Mouse (Mus musculus) stomach, postnatal 0 days (tissue): ENCODE measurements around the gene Tbc1d16. TPM values are rescaled to one million over a fixed set of nuclear protein-coding genes. Genes with fewer than 3 reads are reported as not detected.
A peak's percentile ranks its signal among the peaks of the same experiment; 100 is the strongest.

Experiments used
- ATAC-seq: fragments of 200-750 bp; cut with Nextera tagmentation; 2 replicates; pipeline ENCODE4 v1.8.0; 2017; ENCODE audit not compliant: low FRiP score, low TSS enrichment
- DNase-seq: peaks from one replicate; pipeline ENCODE4 v3.0.0-alpha.2; 2016; ENCODE audit warnings: low spot score
- H3K27ac ChIP-seq: fragments of 300-500 bp; sonication (generic); replicated peaks from 2 replicates; pipeline ENCODE4 v1.5.1; 2014; ENCODE audit warnings: mild to moderate bottlenecking, control low read depth
- H3K27me3 ChIP-seq: fragments of 300-500 bp; sonication (generic); 2 replicates; pipeline ENCODE4 v1.6.1; 2014; ENCODE audit warnings: low read length; ENCODE audit not compliant: control insufficient read depth, insufficient read depth
- H3K36me3 ChIP-seq: fragments of 300-500 bp; sonication (generic); 2 replicates; pipeline ENCODE4 v1.6.1; 2014; ENCODE audit warnings: low read length, mixed read lengths; ENCODE audit not compliant: control insufficient read depth, insufficient read depth
- H3K4me1 ChIP-seq: fragments of 300-500 bp; sonication (generic); replicated peaks from 2 replicates; pipeline ENCODE4 v1.6.1; 2014; ENCODE audit warnings: antibody characterized with exemption; ENCODE audit not compliant: control insufficient read depth, insufficient read depth
- H3K4me2 ChIP-seq: fragments of 300-500 bp; sonication (generic); replicated peaks from 2 replicates; pipeline ENCODE4 v1.6.1; 2014; ENCODE audit warnings: low read depth, mild to moderate bottlenecking, control low read depth, moderate library complexity
- H3K4me3 ChIP-seq: fragments of 300-500 bp; sonication (generic); 2 replicates; pipeline ENCODE4 v1.5.1; 2014; ENCODE audit warnings: low read depth, low read length, control low read depth
- H3K9ac ChIP-seq: fragments of 300-500 bp; sonication (generic); 2 replicates; pipeline ENCODE4 v1.6.1; 2014; ENCODE audit warnings: mild to moderate bottlenecking, low read length, control low read depth, mixed read lengths
- H3K9me3 ChIP-seq: fragments of 300-500 bp; sonication (generic); 2 replicates; pipeline ENCODE4 v1.6.1; 2016; ENCODE audit warnings: low read length; ENCODE audit not compliant: control insufficient read depth
- CTCF ChIP-seq: IDR thresholded peaks from 2 replicates; pipeline ENCODE4 v1.5.1; 2016; ENCODE audit warnings: antibody characterized with exemption, low read depth, mild to moderate bottlenecking, moderate library complexity
- EP300 ChIP-seq: optimal IDR thresholded peaks from 2 replicates; pipeline ENCODE3; 2016; ENCODE audit warnings: antibody characterized with exemption
- WGBS: fragments of 180-500 bp; shearing (Covaris S2); extraction: QIAGEN DNeasy Blood & Tissue Kit; methylation state at CpG from one replicate; pipeline ENCODE4 v1.1.7; 2014; 5-methylcytosine and 5-hydroxymethylcytosine counted together
- polyA plus RNA-seq: library from polyadenylated mRNA; unstranded; fragments of >200 nt; fragmentation: Nextera tagmentation; extraction: Ambion mirVana; gene quantifications from 2 replicates; pipeline ENCODE4 v1.2.1, GENCODE M21; 2015

The Tbc1d16 gene
- polyA plus RNA-seq, 1 experiment from 2014 or later, result 6.3 TPM

GRCm38 (mm10) chr11:119189319-119189718 is 39.0 kb downstream of the Tbc1d16 start:
- no peak overlapping the region for H3K4me2 ChIP-seq
- WGBS, result 92% methylated on average over 3 of the region's 3 CpGs
- no peak overlapping the region for H3K27ac ChIP-seq
- H3K4me3 ChIP-seq, result no peak overlapping the region
- no peak for TF ChIP-seq EP300
- TF ChIP-seq CTCF, result no peak
- H3K9me3 ChIP-seq, result no peaks in the 10 kb centered on the region
- no peak for ATAC-seq
- no peak overlapping the region for H3K9ac ChIP-seq
- no peaks in the 10 kb centered on the region for H3K36me3 ChIP-seq
- no peaks in the 10 kb centered on the region for H3K27me3 ChIP-seq
- DNase-seq, result no peak
- peaks cover 3% of the 10 kb centered on the region; the same call in 1 of the 2 replicates for H3K4me1 ChIP-seq

DNA sequence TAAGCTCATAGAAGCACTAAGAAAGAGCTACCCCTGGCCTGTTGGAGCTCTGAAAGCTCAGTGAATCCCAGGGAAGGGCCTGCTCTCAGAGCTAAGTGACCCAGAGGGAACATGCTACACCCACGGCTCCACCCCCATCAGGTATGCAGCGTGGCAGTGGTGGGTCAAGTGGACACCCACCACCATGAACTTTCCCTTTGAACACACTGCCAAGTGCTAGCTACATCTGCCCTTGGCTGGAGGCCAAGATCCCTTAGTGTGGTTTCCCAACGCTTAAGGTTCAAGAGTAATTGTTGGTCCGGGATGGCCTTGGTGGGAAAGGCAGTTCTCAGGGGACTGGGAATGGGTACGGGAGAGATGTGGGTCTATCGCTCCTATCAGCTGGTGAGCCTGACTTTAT is 39.9 kb downstream of the Tbc1d16 start:
- Histone ChIP-seq H3K27ac (peak overlapping the region; percentile 67), H3K36me3 (no peaks in the 10 kb centered on the region), H3K4me1 (peaks cover 3% of the 10 kb centered on the region; the same call in 1 of the 2 replicates), H3K4me3 (no peak overlapping the region), H3K27me3 (no peaks in the 10 kb centered on the region), H3K4me2 (no peak overlapping the region), H3K9me3 (no peaks in the 10 kb centered on the region), H3K9ac (no peak overlapping the region)
- ATAC-seq, result no peak
- no peak for TF ChIP-seq EP300
- TF ChIP-seq CTCF, result no peak
- peak; percentile 37 for DNase-seq
- WGBS, result 40% methylated on average over 6 of the region's 6 CpGs

- no peak overlapping the region for H3K4me2 ChIP-seq
- peaks cover 3% of the 10 kb centered on the region; the same call in 1 of the 2 replicates for H3K4me1 ChIP-seq
- WGBS, result 66% methylated on average over 10 of the region's 10 CpGs
- H3K36me3 ChIP-seq, result no peaks in the 10 kb centered on the region
- TF ChIP-seq CTCF (no peak), EP300 (no peak)
- H3K27me3 ChIP-seq, result no peaks in the 10 kb centered on the region
- H3K4me3 ChIP-seq, result no peak overlapping the region
- peak overlapping the region; percentile 67 for H3K27ac ChIP-seq
- H3K9me3 ChIP-seq, result no peaks in the 10 kb centered on the region
- ATAC-seq (no peak), DNase-seq (no peak)
- H3K9ac ChIP-seq, result no peak overlapping the region
Observed at GRCm38 (mm10) chr11:119187800-119188197, 40.5 kb downstream of the Tbc1d16 start.

DNA sequence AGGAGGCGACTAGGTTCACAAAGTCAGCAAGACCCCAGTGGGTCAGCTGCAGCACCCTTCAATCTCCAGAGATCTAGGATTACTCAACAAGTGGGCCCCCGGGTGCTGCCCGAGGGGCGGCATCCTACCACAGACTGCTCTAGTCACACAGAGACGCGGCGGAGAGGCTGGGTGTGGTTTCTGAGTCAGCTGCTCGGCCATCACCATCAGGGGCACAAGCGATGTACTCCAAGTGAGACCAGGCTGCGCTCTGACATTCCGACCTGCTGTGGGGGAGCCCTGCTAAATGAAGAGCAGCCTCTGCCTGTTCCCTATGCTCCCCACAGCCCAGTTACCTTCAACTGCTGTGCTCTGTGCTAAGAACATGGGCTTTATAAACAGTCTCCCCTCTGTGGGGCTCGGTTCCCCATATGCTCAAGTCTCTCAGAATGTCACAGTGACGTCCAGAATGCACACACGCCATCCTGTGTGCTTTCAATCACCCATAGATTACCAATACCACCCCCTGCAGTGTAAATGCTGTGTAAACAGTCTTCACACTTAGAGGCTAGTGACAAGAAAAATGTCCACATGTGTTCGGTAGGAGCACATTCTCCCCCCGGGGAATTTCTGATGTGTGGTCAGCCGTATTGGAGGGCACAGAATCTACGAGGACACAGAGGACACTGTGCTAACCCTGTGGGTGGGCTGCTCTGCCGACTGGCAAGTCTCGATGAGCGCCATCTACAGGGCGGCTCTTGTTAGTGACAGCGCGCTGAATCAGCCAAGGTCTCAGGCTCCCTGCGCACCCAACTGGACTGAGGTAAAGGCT is 41.1 kb downstream of the Tbc1d16 start:
- no peaks in the 10 kb centered on the region for H3K36me3 ChIP-seq
- no peak for TF ChIP-seq EP300
- TF ChIP-seq CTCF, result peak; percentile 78
- H3K27me3 ChIP-seq, result no peaks in the 10 kb centered on the region
- H3K4me1 ChIP-seq, result peaks cover 3% of the 10 kb centered on the region; the same call in 1 of the 2 replicates
- no peak overlapping the region for H3K4me3 ChIP-seq
- H3K4me2 ChIP-seq, result no peak overlapping the region
- no peaks in the 10 kb centered on the region for H3K9me3 ChIP-seq
- DNase-seq, result peak; percentile 76
- H3K9ac ChIP-seq, result no peak overlapping the region
- H3K27ac ChIP-seq, result peak overlapping the region; percentile 67; the same call in 1 of the 2 replicates
- WGBS, result 43% methylated on average over 25 of the region's 25 CpGs
- peak; percentile 25; the same call in 1 of the 2 replicates for ATAC-seq

DNA sequence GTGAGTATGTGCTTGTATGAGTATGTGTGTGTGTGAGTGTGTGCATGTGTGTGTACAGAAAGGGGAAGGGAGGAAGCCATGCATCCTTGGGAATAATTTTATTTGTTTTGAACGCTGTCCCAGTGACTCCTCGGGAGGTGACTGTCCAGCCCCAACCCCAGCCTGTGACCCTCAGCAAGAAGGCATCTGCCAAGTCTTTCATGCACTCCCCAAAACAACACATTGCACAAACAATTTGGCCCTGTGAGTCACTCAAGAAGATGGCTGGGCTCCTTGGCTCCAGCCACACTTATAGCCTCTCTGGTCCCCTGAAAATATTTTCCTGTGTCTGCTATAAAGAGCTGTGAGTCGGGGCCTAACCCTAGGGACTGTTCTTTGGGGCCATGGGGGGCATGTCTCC is 41.9 kb downstream of the Tbc1d16 start:
- peaks cover 3% of the 10 kb centered on the region; the same call in 1 of the 2 replicates for H3K4me1 ChIP-seq
- H3K27ac ChIP-seq, result no peak overlapping the region
- no peak for DNase-seq
- no peak overlapping the region for H3K9ac ChIP-seq
- H3K4me3 ChIP-seq, result no peak overlapping the region
- WGBS, result 58% methylated on average over 3 of the region's 3 CpGs
- H3K9me3 ChIP-seq, result no peaks in the 10 kb centered on the region
- no peaks in the 10 kb centered on the region for H3K27me3 ChIP-seq
- H3K36me3 ChIP-seq, result no peaks in the 10 kb centered on the region
- ATAC-seq, result no peak
- no peak overlapping the region for H3K4me2 ChIP-seq
- no peak for TF ChIP-seq CTCF
- no peak for TF ChIP-seq EP300

DNA sequence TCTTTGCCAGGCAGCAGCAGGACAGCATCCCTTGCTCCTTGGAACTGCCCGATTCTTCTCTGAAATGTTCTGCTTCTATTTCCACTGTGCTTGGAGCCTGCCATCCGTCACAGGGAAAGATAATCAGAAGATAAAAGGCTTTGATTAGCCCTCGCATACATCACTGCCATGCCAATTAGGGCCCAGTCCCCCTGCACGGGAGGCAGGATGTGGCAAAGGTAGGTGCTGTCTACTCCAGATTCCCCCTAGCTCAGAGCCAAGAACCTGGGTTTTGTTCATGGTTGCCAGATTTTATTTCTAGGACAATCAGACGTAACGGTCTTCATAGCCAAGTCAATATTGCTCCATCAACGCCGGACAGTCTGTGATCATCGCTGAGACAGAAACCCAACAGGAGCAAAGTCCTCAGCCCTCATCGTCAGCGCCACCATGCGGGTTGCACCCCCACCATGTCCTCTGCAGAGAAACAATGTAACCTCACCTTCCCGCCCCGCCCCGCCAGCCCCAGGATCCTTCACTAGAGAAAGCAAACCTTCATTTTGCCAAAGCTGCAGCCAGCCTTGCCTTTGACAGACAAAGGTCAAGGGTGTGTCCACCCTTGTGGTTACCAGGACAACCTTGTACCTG is 44.5 kb downstream of the Tbc1d16 start:
- no peaks in the 10 kb centered on the region; the same call in 1 of the 2 replicates for H3K4me1 ChIP-seq
- no peak overlapping the region for H3K9ac ChIP-seq
- no peaks in the 10 kb centered on the region for H3K27me3 ChIP-seq
- H3K4me2 ChIP-seq, result no peak overlapping the region
- H3K36me3 ChIP-seq, result no peaks in the 10 kb centered on the region
- no peaks in the 10 kb centered on the region for H3K9me3 ChIP-seq
- ATAC-seq, result no peak
- TF ChIP-seq EP300 (no peak), CTCF (no peak)
- H3K4me3 ChIP-seq, result no peak overlapping the region
- 65% methylated on average over 15 of the region's 15 CpGs for whole genome bisulfite sequencing
- H3K27ac ChIP-seq, result no peak overlapping the region
- peak; percentile 50 for DNase-seq
